ENCODE assay signal across 16 mouse cellular contexts in genomic region chr16:55898385-55899002, GRCm38 (mm10). TPM values are rescaled to one million over a fixed set of nuclear protein-coding genes. Genes with fewer than 3 reads are reported as not detected.
DNase-seq lines count a peak whose midpoint lies in the region; ATAC-seq and TF ChIP-seq lines count a peak whose summit lies in the region.
"Had no signal": no experiment of that assay in that cellular context is flagged by ENCODE, and none has a peak within 500 bp of the region (broad histone marks: within the 10 kb centered on the region; RNA-seq: fewer than 3 reads in every experiment).

No protein-coding gene starts in this region.

- no peaks in the 10 kb centered on the region for H3K27me3 ChIP-seq in cerebellum, adult 2 months (ENCODE audit: control insufficient read depth, insufficient read depth, low read length)
- no peaks in the 10 kb centered on the region for H3K27me3 ChIP-seq in midbrain, postnatal 0 days (ENCODE audit: insufficient read depth, low read length)
- H3K27me3 ChIP-seq in midbrain, embryonic 16.5 days (ENCODE audit: control insufficient read depth, insufficient read depth, low read depth, low read length), result no peaks in the 10 kb centered on the region
- H3K27me3 ChIP-seq: hindbrain, embryonic 15.5 days; midbrain, embryonic 12.5 days; neural tube, embryonic 15.5 days had no signal

- no peaks in the 10 kb centered on the region for H3K9me3 ChIP-seq in midbrain, postnatal 0 days (ENCODE audit: low read length)
- H3K9me3 ChIP-seq in midbrain, embryonic 16.5 days (replicated peaks; ENCODE audit: control insufficient read depth, low read length, poor library complexity, severe bottlenecking), result no peaks in the 10 kb centered on the region
- H3K9me3 ChIP-seq: hindbrain, embryonic 15.5 days; midbrain, embryonic 12.5 days; neural tube, embryonic 15.5 days had no signal

- no peak overlapping the region for H3K27ac ChIP-seq in cerebellum, adult 2 months (ENCODE audit: insufficient read depth, low read length)
- H3K27ac ChIP-seq in midbrain, postnatal 0 days (ENCODE audit: low read depth, low read length), result no peak overlapping the region
- H3K27ac ChIP-seq in midbrain, embryonic 16.5 days (ENCODE audit: low read length), result no peak overlapping the region
- H3K27ac ChIP-seq: hindbrain, embryonic 15.5 days; midbrain, embryonic 12.5 days; neural tube, embryonic 15.5 days had no signal

- no peak overlapping the region for H3K4me3 ChIP-seq in cerebellum, adult 2 months (replicated peaks; ENCODE audit: insufficient read depth, low read depth, low read length)
- no peak overlapping the region for H3K4me3 ChIP-seq in midbrain, postnatal 0 days (ENCODE audit: low read depth, low read length)
- no peak overlapping the region for H3K4me3 ChIP-seq in midbrain, embryonic 16.5 days (ENCODE audit: low read depth, low read length)
- H3K4me3 ChIP-seq: erythroblast, embryonic 14.5 days; hindbrain, embryonic 15.5 days; midbrain, embryonic 12.5 days; neural tube, embryonic 15.5 days had no signal

- no peak for TF ChIP-seq POLR2A in cerebellum, adult 2 months (IDR thresholded peaks at IDR 0.05; ENCODE audit: borderline replicate concordance, insufficient read depth, low read length)

- WGBS in cerebellum, adult 2 months, result 59% methylated on average over 9 of the region's 9 CpGs
- 80% methylated on average over 9 of the region's 9 CpGs for whole genome bisulfite sequencing in midbrain, postnatal 0 days
- WGBS in midbrain, embryonic 16.5 days, result 75% methylated on average over 9 of the region's 9 CpGs

- TF ChIP-seq CTCF in cerebellum, adult 2 months (IDR thresholded peaks at IDR 0.05; ENCODE audit: borderline replicate concordance, insufficient read depth, low read depth, low read length), result no peak
- TF ChIP-seq CTCF in midbrain, postnatal 0 days (IDR thresholded peaks at IDR 0.05), result no peak

- H3K36me3 ChIP-seq in midbrain, postnatal 0 days (ENCODE audit: insufficient read depth, low read length), result no peaks in the 10 kb centered on the region
- no peaks in the 10 kb centered on the region; the same call in 1 of the 2 replicates for H3K36me3 ChIP-seq in midbrain, embryonic 16.5 days (ENCODE audit: control insufficient read depth, insufficient read depth, low read length)
- H3K36me3 ChIP-seq: hindbrain, embryonic 15.5 days had no signal

- no peak overlapping the region for H3K9ac ChIP-seq in midbrain, postnatal 0 days (replicated peaks; ENCODE audit: low read length, poor library complexity, severe bottlenecking)
- no peak overlapping the region for H3K9ac ChIP-seq in midbrain, embryonic 16.5 days (ENCODE audit: low read depth, low read length)
- H3K9ac ChIP-seq: hindbrain, embryonic 15.5 days; midbrain, embryonic 12.5 days; neural tube, embryonic 15.5 days had no signal

- no peak overlapping the region for H3K4me2 ChIP-seq in midbrain, postnatal 0 days (ENCODE audit: low read depth, low read length, poor library complexity, severe bottlenecking)
- H3K4me2 ChIP-seq in midbrain, embryonic 16.5 days (ENCODE audit: low read length), result no peak overlapping the region
- H3K4me2 ChIP-seq: hindbrain, embryonic 15.5 days; midbrain, embryonic 12.5 days; neural tube, embryonic 15.5 days had no signal

- H3K4me1 ChIP-seq in cerebellum, adult 2 months (ENCODE audit: control insufficient read depth, insufficient read depth, low read length), result peaks cover 6% of the 10 kb centered on the region; the same call in 1 of the 2 replicates
- peaks cover 8% of the 10 kb centered on the region; the same call in 1 of the 2 replicates for H3K4me1 ChIP-seq in midbrain, postnatal 0 days (ENCODE audit: insufficient read depth, low read length)
- H3K4me1 ChIP-seq in midbrain, embryonic 16.5 days (ENCODE audit: control insufficient read depth, insufficient read depth, low read length), result peaks cover 9% of the 10 kb centered on the region

- peak; percentile 22 to 53 for DNase-seq in cerebellum, adult 2 months
- peak; percentile 18 for DNase-seq in midbrain, postnatal 0 days (ENCODE audit: low spot score)
- DNase-seq in cerebellum, adult 9-10 months, result peak; percentile 45
- no peak for DNase-seq in yolk sac, embryonic 10.5 days (ENCODE audit: low spot score)
- DNase-seq in ovary, postnatal 14 days (ENCODE audit: low spot score), result no peak
- DNase-seq in spleen, postnatal 36 days (ENCODE audit: low spot score in 2 of 2), result no peak
- DNase-seq: gastrocnemius, postnatal 14 days; left cerebral cortex, postnatal 4 days; right cerebral cortex, postnatal 4 days had no signal

- ATAC-seq in cerebellum, adult (ENCODE audit: insufficient number of reproducible peaks, low FRiP score, low TSS enrichment), result no peak
- no peak for ATAC-seq in midbrain, postnatal 0 days (ENCODE audit: low FRiP score)
- ATAC-seq in midbrain, embryonic 16.5 days, result no peak
- ATAC-seq: CD4-positive, CD25-positive, alpha-beta regulatory T cell, adult 4 months had no signal

RNA-seq across cellular contexts. Expression of gene Nxpe3, which starts 3.4 kb away (rescaled TPM):
- 11.1 and 13.1 TPM in 2 replicates for polyA plus RNA-seq in cerebellum, adult 2 months (2012; rRNA removed)
- 2.0 and 2.7 TPM in 2 replicates for total RNA-seq in midbrain, postnatal 0 days (2014; rRNA removed)
- 0.77 and 1.1 TPM in 2 replicates for polyA plus RNA-seq in midbrain, postnatal 0 days (2015; fragmentation: Nextera tagmentation; extraction: Ambion mirVana)
- 1.8 and 2.0 TPM in 2 replicates for polyA plus RNA-seq in midbrain, embryonic 16.5 days (2015; fragmentation: Nextera tagmentation; extraction: Ambion mirVana)

RNA-seq across cellular contexts. Expression of gene Cep97, which starts 36.2 kb away (rescaled TPM):
- 9.9 and 11.5 TPM in 2 replicates for polyA plus RNA-seq in cerebellum, adult 2 months (2012; rRNA removed)
- total RNA-seq in midbrain, postnatal 0 days (2014; rRNA removed), result 7.7 and 11.5 TPM in 2 replicates
- polyA plus RNA-seq in midbrain, postnatal 0 days (2015; fragmentation: Nextera tagmentation; extraction: Ambion mirVana), result 6.1 and 6.8 TPM in 2 replicates
- polyA plus RNA-seq in midbrain, embryonic 16.5 days (2015; fragmentation: Nextera tagmentation; extraction: Ambion mirVana), result 12.1 and 12.2 TPM in 2 replicates

RNA-seq across cellular contexts. Expression of gene Nfkbiz, which starts 59.8 kb away (rescaled TPM):
- 5.1 and 5.8 TPM in 2 replicates for polyA plus RNA-seq in cerebellum, adult 2 months (2012; rRNA removed)
- total RNA-seq in midbrain, postnatal 0 days (2014; rRNA removed), result 2.6 and 3.2 TPM in 2 replicates
- 0.96 and 1.3 TPM in 2 replicates for polyA plus RNA-seq in midbrain, postnatal 0 days (2015; fragmentation: Nextera tagmentation; extraction: Ambion mirVana)
- 1.1 and 1.3 TPM in 2 replicates for polyA plus RNA-seq in midbrain, embryonic 16.5 days (2015; fragmentation: Nextera tagmentation; extraction: Ambion mirVana)

Comparison
In these comparisons a context has a peak if more than half of its experiments do, and no peak if none do; other contexts are left out.
1. DNase-seq: peak in cerebellum, adult 2 months (2 of 2), midbrain, postnatal 0 days (single experiment) and cerebellum, adult 9-10 months (single experiment); none in yolk sac, embryonic 10.5 days (single experiment), ovary, postnatal 14 days (single experiment) and spleen, postnatal 36 days (0 of 2).